Mouse (Mus musculus) heart, adult 2 months (tissue): ENCODE data around the gene Fam214a. TPM values are rescaled to one million over a fixed set of nuclear protein-coding genes. Genes with fewer than 3 reads are reported as not detected.

ENCODE experiments used
- DNase-seq, 2 experiments: peaks; one replicate each; pipeline ENCODE4 v3.0.0; 2021
- H3K27ac ChIP-seq: fragments of 200-600 bp; 2 replicates; pipeline ENCODE4 v1.8.1; 2022
- H3K27me3 ChIP-seq: fragments of 200-500 bp; 2 replicates; pipeline ENCODE4 v1.6.1; 2012; ENCODE audit warnings: mild to moderate bottlenecking, low read length, inconsistent platforms, mixed read lengths; ENCODE audit not compliant: control insufficient read depth, insufficient read depth
- H3K36me3 ChIP-seq: fragments of 200-500 bp; 2 replicates; pipeline ENCODE4 v1.6.1; 2012; ENCODE audit warnings: low read length, inconsistent platforms; ENCODE audit not compliant: control insufficient read depth, insufficient read depth
- H3K4me1 ChIP-seq: fragments of 200-500 bp; 2 replicates; pipeline ENCODE4 v1.6.1; 2011; ENCODE audit warnings: low read length; ENCODE audit not compliant: control insufficient read depth, insufficient read depth
- H3K4me3 ChIP-seq: fragments of 200-600 bp; 2 replicates; pipeline ENCODE4 v1.8.1; 2022
- H3K79me2 ChIP-seq: fragments of 200-500 bp; replicated peaks from 2 replicates; pipeline ENCODE4 v1.6.1; 2012; ENCODE audit warnings: mild to moderate bottlenecking, inconsistent platforms, low read length, moderate library complexity, mixed read lengths; ENCODE audit not compliant: control insufficient read depth, insufficient read depth
- H3K9ac ChIP-seq: fragments of 200-500 bp; 2 replicates; pipeline ENCODE4 v1.6.1; 2012; ENCODE audit warnings: low read depth, mild to moderate bottlenecking, control low read depth, inconsistent platforms, low read length, mixed read lengths
- CTCF ChIP-seq: fragments of 200-600 bp; IDR thresholded peaks from 2 replicates; pipeline ENCODE4 v1.8.1; 2022; ENCODE audit warnings: antibody characterized with exemption, mild to moderate bottlenecking, moderate library complexity
- EP300 ChIP-seq: fragments of 200-500 bp; IDR thresholded peaks from 2 replicates; pipeline ENCODE4 v1.6.1; 2011; ENCODE audit warnings: low read depth, low read length, control low read depth; ENCODE audit not compliant: insufficient read depth
- POLR2A ChIP-seq: fragments of 200-500 bp; IDR thresholded peaks from 2 replicates; pipeline ENCODE4 v1.6.1; 2011; ENCODE audit warnings: mild to moderate bottlenecking, low read depth, low read length, control low read depth; ENCODE audit not compliant: insufficient read depth
- WGBS: fragments of 180-500 bp; shearing (Covaris S2); methylation state at CpG from one replicate; pipeline ENCODE4 v1.1.7; 2018; 5-methylcytosine and 5-hydroxymethylcytosine counted together
- intact Hi-C: fragments of 180-260 bp; cut with DNase I; formaldehyde crosslinking; loops from one replicate; pipeline ENCODE4 v1.15.1; 2025
- polyA plus RNA-seq: library from polyadenylated mRNA; depleted of rRNA; stranded (reverse); fragments of >200 nt; gene quantifications from 2 replicates; pipeline ENCODE4 v1.2.3, GENCODE M21; 2012
- total RNA-seq, 2 experiments: library from RNA; stranded (reverse); gene quantifications; 2 replicates each; pipeline ENCODE4 v1.2.3; 2021

Gene Fam214a
- total and polyA plus RNA-seq, 3 experiments: 10.7 to 30.2 (median 20.6) TPM

DNA sequence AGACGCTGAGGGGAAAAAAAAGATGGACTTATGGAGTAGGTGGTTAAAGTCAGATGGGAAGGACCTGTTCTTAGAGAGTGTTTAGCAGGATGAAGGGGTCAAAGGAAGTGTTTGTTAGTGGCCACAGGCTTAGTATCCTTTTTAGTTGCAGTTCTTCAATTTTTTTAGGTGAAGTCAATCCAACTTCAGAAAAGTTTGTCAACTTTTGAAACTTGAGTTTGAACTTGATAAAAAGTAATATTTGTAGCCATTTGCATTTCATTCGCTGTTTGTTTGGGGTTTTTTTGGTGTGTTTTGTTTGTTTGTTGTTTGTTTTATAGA lies 1.2 kb downstream of the Fam214a start:
- intact Hi-C loops: loop anchor here (1.0 to 5.0 kb wide), 4 partner anchors 20 to 83 kb away; partner anchors contain the start of gene Arpp19
- Histone ChIP-seq H3K27ac (peak overlapping the region; percentile 98), H3K79me2 (no peaks in the 10 kb centered on the region), H3K27me3 (no peaks in the 10 kb centered on the region), H3K9ac (peak overlapping the region; percentile 55; the same call in 1 of the 2 replicates), H3K4me1 (peaks cover 1% of the 10 kb centered on the region; the same call in 1 of the 2 replicates), H3K36me3 (peaks cover 14% of the 10 kb centered on the region), H3K4me3 (peak overlapping the region; percentile 98)
- WGBS: 50% methylated on average over 2 of the region's 2 CpGs
- no peak for DNase-seq
- TF ChIP-seq CTCF: no peak
- TF ChIP-seq EP300: no peak
- TF ChIP-seq POLR2A: no peak

DNA sequence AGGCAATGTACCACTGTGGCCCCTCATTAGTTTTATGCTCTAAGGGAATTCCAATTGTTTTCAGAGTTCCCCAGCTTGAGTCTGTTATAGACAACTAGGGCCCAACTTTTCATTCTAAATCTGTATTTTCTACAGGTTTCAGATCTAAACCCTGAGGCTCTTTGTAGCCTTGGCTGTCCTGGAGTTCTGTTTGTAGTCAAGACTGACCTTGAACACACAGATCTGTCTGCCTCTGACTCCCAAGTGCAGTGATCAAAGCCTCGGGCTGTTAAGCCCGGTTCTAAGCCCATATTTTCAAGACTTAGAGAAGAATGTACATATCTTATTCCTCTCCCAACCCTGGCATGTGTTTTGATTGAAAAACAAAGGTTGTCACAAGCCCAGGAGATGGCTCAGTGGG lies 1.7 kb downstream of the Fam214a start:
- Histone ChIP-seq H3K27me3 (no peaks in the 10 kb centered on the region), H3K4me1 (peaks cover 1% of the 10 kb centered on the region; the same call in 1 of the 2 replicates), H3K9ac (no peak overlapping the region), H3K4me3 (no peak overlapping the region), H3K27ac (no peak overlapping the region; the same call in 1 of the 2 replicates), H3K79me2 (no peaks in the 10 kb centered on the region), H3K36me3 (peaks cover 14% of the 10 kb centered on the region)
- intact Hi-C loops: loop anchor here (5.0 kb wide), 2 partner anchors 47 to 83 kb away; partner anchors contain the start of gene Arpp19
- DNase-seq: no peak
- no peak for TF ChIP-seq EP300
- no peak for TF ChIP-seq POLR2A
- no peak for TF ChIP-seq CTCF
- 74% methylated on average over 2 of the region's 2 CpGs for WGBS

DNA sequence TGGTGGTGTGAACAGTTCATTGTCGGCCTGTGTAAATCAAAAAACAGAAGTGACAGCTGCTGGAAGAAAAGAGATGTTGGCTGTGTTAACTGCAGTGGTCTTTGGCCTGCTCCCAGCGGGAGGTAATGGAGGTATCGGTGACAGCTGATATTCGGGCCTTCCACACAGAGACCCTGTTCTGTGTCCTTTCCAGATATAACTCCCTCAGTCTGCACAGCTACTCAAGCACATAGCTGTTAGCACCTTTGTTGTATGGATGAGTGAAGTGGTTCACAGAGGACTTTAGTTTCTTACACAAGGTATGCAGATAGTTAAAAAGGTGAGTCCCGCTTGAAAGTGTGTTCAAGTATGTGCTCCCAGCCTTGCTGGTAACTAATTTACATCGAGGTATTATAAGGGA lies 7.9 kb downstream of the Fam214a start:
- WGBS: 66% methylated on average over 6 of the region's 6 CpGs

DNA sequence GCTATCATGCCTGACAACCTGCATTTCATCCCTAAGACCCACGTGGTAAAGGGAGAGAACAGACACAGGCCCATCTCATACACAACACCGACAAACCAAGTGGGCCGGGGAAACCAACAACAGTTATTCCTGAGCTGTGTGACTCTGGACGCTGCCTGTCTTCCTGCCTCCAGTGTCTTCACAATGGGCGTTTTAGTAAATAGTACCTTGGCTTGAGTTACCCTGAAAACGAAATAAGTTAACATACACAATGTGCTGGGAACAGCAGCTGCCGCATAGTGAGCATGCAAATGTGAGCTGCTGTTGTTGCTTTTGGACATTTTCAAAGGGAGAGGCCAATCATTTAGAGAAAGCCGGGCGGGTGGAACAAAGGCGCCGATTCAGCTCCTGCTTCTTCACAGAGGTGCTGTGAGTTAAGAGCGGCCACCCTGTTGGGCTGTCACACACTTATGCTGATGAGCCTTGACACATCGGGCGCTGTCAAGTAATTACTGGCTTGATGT lies 8.4 kb downstream of the Fam214a start:
- no peak overlapping the region for H3K9ac ChIP-seq
- H3K36me3 ChIP-seq: peaks cover under 1% of the 10 kb centered on the region
- no peak for DNase-seq
- no peaks in the 10 kb centered on the region for H3K79me2 ChIP-seq
- WGBS: 53% methylated on average over 14 of the region's 14 CpGs
- H3K27ac ChIP-seq: no peak overlapping the region
- no peaks in the 10 kb centered on the region for H3K27me3 ChIP-seq
- no peaks in the 10 kb centered on the region for H3K4me1 ChIP-seq
- intact Hi-C loops: no loop called here
- no peak for TF ChIP-seq EP300
- no peak for TF ChIP-seq POLR2A
- no peak for TF ChIP-seq CTCF
- no peak overlapping the region for H3K4me3 ChIP-seq

More for the DNA sequence above, 7.9 kb downstream of the Fam214a start:
- no peak for DNase-seq
- TF ChIP-seq POLR2A (no peak), CTCF (no peak), EP300 (no peak)
- H3K4me1 ChIP-seq: no peaks in the 10 kb centered on the region
- no peak overlapping the region for H3K4me3 ChIP-seq
- no peak overlapping the region for H3K9ac ChIP-seq
- no peaks in the 10 kb centered on the region for H3K27me3 ChIP-seq
- H3K36me3 ChIP-seq: no peaks in the 10 kb centered on the region; the same call in none of the 2 replicates
- intact Hi-C loops: no loop called here
- H3K79me2 ChIP-seq: no peaks in the 10 kb centered on the region
- no peak overlapping the region for H3K27ac ChIP-seq

DNA sequence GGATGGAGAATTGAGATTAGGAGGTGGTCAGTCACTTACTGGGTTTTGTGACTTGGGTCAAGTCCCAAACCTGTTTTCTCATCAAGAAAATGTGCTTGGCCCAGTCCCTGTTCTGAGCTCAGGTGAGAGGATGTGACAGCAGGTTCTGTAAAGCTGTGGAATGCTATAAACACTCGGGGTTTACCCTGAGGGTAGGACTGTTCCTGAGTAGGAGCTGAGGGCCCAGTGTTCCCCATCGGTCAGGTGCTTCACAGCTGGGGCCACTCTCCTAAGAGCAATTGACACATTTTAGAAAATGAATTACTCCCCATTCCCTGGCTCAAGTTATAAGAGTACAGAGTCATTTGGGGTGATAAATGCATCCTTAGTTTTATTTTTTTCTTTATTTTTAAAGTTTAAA lies 11.3 kb downstream of the Fam214a start:
- TF ChIP-seq EP300 (no peak), CTCF (no peak), POLR2A (no peak)
- no peak for DNase-seq
- intact Hi-C loops: no loop called here

DNA sequence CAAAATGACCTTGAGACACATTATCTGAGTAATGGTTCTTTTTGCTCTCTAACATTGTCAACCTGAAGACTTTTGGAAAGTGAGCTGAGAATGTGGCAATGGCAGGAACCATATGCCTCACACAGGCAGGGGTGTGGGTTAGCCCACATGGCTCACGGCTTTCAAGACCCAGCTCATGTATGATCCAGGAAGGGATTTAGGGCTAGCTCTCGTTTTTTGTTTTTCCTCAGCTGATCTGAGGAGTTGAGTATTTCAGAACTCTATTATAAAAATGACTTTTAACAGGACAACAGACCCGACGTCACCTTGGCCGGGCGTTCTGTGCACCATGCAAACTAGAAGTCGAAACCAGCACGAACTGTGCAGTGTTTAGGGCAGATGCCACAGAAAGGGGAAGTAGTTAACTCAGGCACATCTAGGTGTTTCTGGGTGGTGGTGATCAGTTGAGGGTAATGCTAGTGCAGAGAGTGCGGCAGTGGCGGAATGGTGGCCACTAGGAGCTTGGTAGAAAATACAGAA lies 12.2 kb downstream of the Fam214a start:
- H3K4me1 ChIP-seq: no peaks in the 10 kb centered on the region
- no peaks in the 10 kb centered on the region for H3K79me2 ChIP-seq
- H3K27ac ChIP-seq: no peak overlapping the region
- H3K4me3 ChIP-seq: no peak overlapping the region
- no peak overlapping the region for H3K9ac ChIP-seq
- H3K27me3 ChIP-seq: no peaks in the 10 kb centered on the region
- intact Hi-C loops: no loop called here
- no peak for TF ChIP-seq POLR2A
- no peak for TF ChIP-seq CTCF
- TF ChIP-seq EP300: no peak
- peaks cover 7% of the 10 kb centered on the region for H3K36me3 ChIP-seq
- 89% methylated on average over 10 of the region's 10 CpGs for WGBS
- no peak for DNase-seq

More for the DNA sequence above, 11.3 kb downstream of the Fam214a start:
- Histone ChIP-seq H3K27me3 (no peaks in the 10 kb centered on the region), H3K4me1 (no peaks in the 10 kb centered on the region), H3K79me2 (no peaks in the 10 kb centered on the region), H3K27ac (no peak overlapping the region), H3K4me3 (no peak overlapping the region), H3K9ac (no peak overlapping the region), H3K36me3 (peaks cover 5% of the 10 kb centered on the region)
- 83% methylated on average over 2 of the region's 2 CpGs for WGBS
